In the genomic region with DNA sequence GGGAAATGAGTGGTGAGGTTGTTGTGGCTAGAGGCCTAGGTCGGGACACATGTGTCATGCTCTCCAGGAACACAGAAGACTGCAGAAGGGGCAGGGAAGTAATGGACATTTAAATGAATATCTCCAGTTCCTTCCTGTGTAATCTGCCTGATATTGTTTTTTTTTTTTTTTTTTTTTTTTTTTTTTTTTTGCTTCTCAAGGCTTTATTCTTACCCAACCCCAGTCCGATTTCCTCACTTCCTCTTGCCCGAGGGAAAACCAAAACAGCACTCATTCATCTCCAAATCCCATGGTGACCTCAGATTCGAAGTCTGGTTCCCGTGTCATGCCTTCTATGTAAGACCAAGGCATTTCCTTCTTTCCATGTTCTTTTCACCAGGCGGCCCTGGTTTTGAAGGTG, we compare ENCODE assay signal across 13 mouse cellular contexts. TPM values are rescaled to one million over a fixed set of nuclear protein-coding genes. Genes with fewer than 3 reads are reported as not detected.
DNase-seq lines count a peak whose midpoint lies in the region; ATAC-seq and TF ChIP-seq lines count a peak whose summit lies in the region.
"Had no signal": no experiment of that assay in that cellular context is flagged by ENCODE, and none has a peak within 500 bp of the region (broad histone marks: within the 10 kb centered on the region; RNA-seq: fewer than 3 reads in every experiment).

No protein-coding gene starts in this region.

- TF ChIP-seq RAD21 in MEL (IDR thresholded peaks at IDR 0.05; ENCODE audit: low read depth, low read length) = no peak

- no peak for ATAC-seq in embryonic facial prominence, embryonic 14.5 days (ENCODE audit: low read depth)
- ATAC-seq in megakaryocyte, adult 5-6 weeks (ENCODE audit: poor library complexity, severe bottlenecking) = peak; percentile 38
- no peak for ATAC-seq in megakaryocyte-erythroid progenitor cell, adult 5-6 weeks (replicated peaks; ENCODE audit: low FRiP score, low TSS enrichment, poor library complexity, severe bottlenecking)
- ATAC-seq: midbrain, embryonic 16.5 days had no signal

- WGBS in embryonic facial prominence, embryonic 14.5 days = 55% methylated on average over 6 of the region's 6 CpGs
- 71% methylated on average over 6 of the region's 6 CpGs for WGBS in embryonic facial prominence, embryonic 10.5 days
- 54% methylated on average over 6 of the region's 6 CpGs for WGBS in liver, adult 2 months

- no peaks in the 10 kb centered on the region for H3K9me3 ChIP-seq in embryonic facial prominence, embryonic 14.5 days (ENCODE audit: control insufficient read depth, low read length)
- H3K9me3 ChIP-seq in embryonic facial prominence, embryonic 10.5 days = no peaks in the 10 kb centered on the region
- H3K9me3 ChIP-seq in MEL (replicated peaks; ENCODE audit: insufficient read depth, low read length) = no peaks in the 10 kb centered on the region

- no peaks in the 10 kb centered on the region for H3K36me3 ChIP-seq in embryonic facial prominence, embryonic 14.5 days (ENCODE audit: control insufficient read depth, insufficient read depth, low read length)
- H3K36me3 ChIP-seq in embryonic facial prominence, embryonic 10.5 days (replicated peaks) = no peaks in the 10 kb centered on the region
- H3K36me3 ChIP-seq in liver, adult 2 months (ENCODE audit: control insufficient read depth, insufficient read depth, low read length) = 0 out of 2 replicates have a peak, but pooled peaks cover 2% of the 10 kb centered on the region
- H3K36me3 ChIP-seq in MEL (ENCODE audit: control insufficient read depth in 1 of 2, insufficient read depth in 2 of 2, low read length in 2 of 2) = peaks cover 0 to 20% of the 10 kb centered on the region in 2 experiments; a peak in 2 of 4 replicates

- no peak overlapping the region for H3K27ac ChIP-seq in embryonic facial prominence, embryonic 14.5 days (replicated peaks; ENCODE audit: low read depth, low read length)
- no peak overlapping the region for H3K27ac ChIP-seq in embryonic facial prominence, embryonic 10.5 days (replicated peaks)
- H3K27ac ChIP-seq in liver, adult 2 months (replicated peaks; ENCODE audit: insufficient read depth, low read depth, low read length) = 0 out of 2 replicates have a peak overlapping the region, but pooled peaks have one; percentile 1
- H3K27ac ChIP-seq in MEL (ENCODE audit: control insufficient read depth, low read depth, low read length) = no peak overlapping the region

- peak overlapping the region; percentile 26; the same call in 1 of the 2 replicates for H3K9ac ChIP-seq in embryonic facial prominence, embryonic 14.5 days (ENCODE audit: low read depth, low read length)
- no peak overlapping the region for H3K9ac ChIP-seq in liver, adult 2 months (ENCODE audit: low read depth, low read length)
- H3K9ac ChIP-seq in MEL (ENCODE audit: control insufficient read depth, low read depth, low read length, poor library complexity, severe bottlenecking) = no peak overlapping the region

- no peak overlapping the region for H3K4me2 ChIP-seq in embryonic facial prominence, embryonic 14.5 days (ENCODE audit: low read depth, low read length)

- H3K27me3 ChIP-seq in embryonic facial prominence, embryonic 14.5 days (replicated peaks; ENCODE audit: control insufficient read depth, insufficient read depth, low read length) = no peaks in the 10 kb centered on the region
- H3K27me3 ChIP-seq in embryonic facial prominence, embryonic 10.5 days (replicated peaks; ENCODE audit: low read depth, poor library complexity, severe bottlenecking) = no peaks in the 10 kb centered on the region
- H3K27me3 ChIP-seq in liver, adult 2 months (ENCODE audit: control insufficient read depth, insufficient read depth, low read length) = no peaks in the 10 kb centered on the region
- no peaks in the 10 kb centered on the region for H3K27me3 ChIP-seq in MEL (ENCODE audit: control insufficient read depth in 1 of 2, insufficient read depth in 2 of 2, low read length in 2 of 2)

- TF ChIP-seq CTCF in liver, adult 2 months (IDR thresholded peaks at IDR 0.05; ENCODE audit: low read depth, low read length) = no peak
- TF ChIP-seq CTCF in MEL (IDR thresholded peaks at IDR 0.05 in 2 of 3, conservative IDR thresholded peaks at IDR 0.05 in 1 of 3; ENCODE audit: control insufficient read depth in 1 of 3, insufficient read depth in 1 of 3, low read depth in 2 of 3, low read length in 3 of 3, poor library complexity in 1 of 3, severe bottlenecking in 1 of 3) = no peak

- H3K4me1 ChIP-seq in embryonic facial prominence, embryonic 14.5 days (ENCODE audit: control insufficient read depth, insufficient read depth, low read length) = 0 out of 2 replicates have a peak, but pooled peaks cover 6% of the 10 kb centered on the region
- peaks cover 9% of the 10 kb centered on the region for H3K4me1 ChIP-seq in embryonic facial prominence, embryonic 10.5 days
- peaks cover 3% of the 10 kb centered on the region for H3K4me1 ChIP-seq in liver, adult 2 months (ENCODE audit: control insufficient read depth, insufficient read depth, low read length)
- peaks cover 0 to 24% of the 10 kb centered on the region in 2 experiments; a peak in 3 of 4 replicates for H3K4me1 ChIP-seq in MEL (ENCODE audit: control insufficient read depth in 1 of 2, insufficient read depth in 2 of 2, low read length in 2 of 2)

- TF ChIP-seq POLR2A in liver, adult 2 months (IDR thresholded peaks at IDR 0.05; ENCODE audit: extremely low read depth, insufficient read depth, low read length) = no peak
- TF ChIP-seq POLR2A in MEL (IDR thresholded peaks at IDR 0.05; ENCODE audit: control insufficient read depth in 1 of 2, insufficient read depth in 1 of 2, low read depth in 1 of 2, low read length in 2 of 2, poor library complexity in 1 of 2) = no peak

- TF ChIP-seq EP300 in MEL (IDR thresholded peaks at IDR 0.05; ENCODE audit: low read depth in 1 of 2, low read length in 2 of 2) = no peak

- no peak for DNase-seq in embryonic facial prominence, embryonic 14.5 days (ENCODE audit: low spot score)
- DNase-seq in embryonic facial prominence, embryonic 10.5 days (ENCODE audit: low spot score) = no peak
- DNase-seq in liver, adult 2 months (ENCODE audit: extremely low read depth, low read depth, low spot score) = peak; percentile 47
- DNase-seq in liver (no peak), MEL (ENCODE audit: low read depth, low spot score) (peak; percentile 35)
- DNase-seq in frontal cortex, postnatal 25 days (ENCODE audit: low spot score in 2 of 2) = no peak
- DNase-seq: lung, adult 2 months; thymus, adult 2 months had no signal

- no peaks in the 10 kb centered on the region for H3K79me2 ChIP-seq in liver, adult 2 months (ENCODE audit: control insufficient read depth, insufficient read depth, low read length)
- H3K79me2 ChIP-seq in MEL (ENCODE audit: control insufficient read depth, insufficient read depth, low read length, poor library complexity) = peaks cover 6% of the 10 kb centered on the region; the same call in 1 of the 2 replicates

- no peak overlapping the region for H3K4me3 ChIP-seq in embryonic facial prominence, embryonic 14.5 days (ENCODE audit: low read depth, low read length)
- no peak overlapping the region for H3K4me3 ChIP-seq in embryonic facial prominence, embryonic 10.5 days
- no peak overlapping the region for H3K4me3 ChIP-seq in liver, adult 2 months (ENCODE audit: insufficient read depth, low read depth, low read length)
- no peak overlapping the region for H3K4me3 ChIP-seq in MEL (ENCODE audit: control insufficient read depth in 1 of 2, insufficient read depth in 1 of 2, low read depth in 2 of 2, low read length in 2 of 2)

RNA-seq across cellular contexts. Expression of a gene that starts 0.3 kb away (rescaled TPM):
- 0.20 and 0.29 TPM in 2 replicates for polyA plus RNA-seq in embryonic facial prominence, embryonic 14.5 days (2014; fragmentation: Nextera tagmentation; extraction: Ambion mirVana)
- 0.13 TPM in 1 of 2 replicates, not detected in the other for polyA plus RNA-seq in embryonic facial prominence, embryonic 10.5 days (2016; fragmentation: Nextera tagmentation; extraction: Ambion mirVana)
- not detected in 2 replicates for total RNA-seq in liver, adult 2 months (2014; rRNA removed)
- not detected in 2 replicates for polyA plus RNA-seq in liver, adult 2 months (2012; rRNA removed)
- 0.12 and 0.20 TPM in 2 replicates for total RNA-seq in MEL (2012; rRNA removed)
- polyA plus RNA-seq in MEL (2012; ENCODE audit: insufficient read depth in 1 of 2, insufficient read length in 2 of 2, low read depth in 1 of 2, low replicate concordance in 2 of 2, missing spikeins in 1 of 2) = under 1 TPM in 1 of 2 experiments, not detected in 1; 0.29 TPM
- not detected in 2 replicates for total RNA-seq in megakaryocyte, adult 5-6 weeks (2015)
- 0.12 TPM in 1 of 2 replicates, not detected in the other for total RNA-seq in megakaryocyte, adult 5-6 weeks (2017)
- total RNA-seq in megakaryocyte-erythroid progenitor cell, adult 5-6 weeks (2014; fragmentation: Nextera tagmentation) = not detected in 2 replicates
- total RNA-seq in megakaryocyte-erythroid progenitor cell, adult 5-6 weeks (2017) = not detected in 2 replicates
- total RNA-seq: neutrophil, adult 5-6 weeks had no signal

RNA-seq across cellular contexts. Expression of a gene that starts 4.9 kb away (rescaled TPM):
- 23.6 and 23.8 TPM in 2 replicates for polyA plus RNA-seq in embryonic facial prominence, embryonic 14.5 days (2014; fragmentation: Nextera tagmentation; extraction: Ambion mirVana)
- polyA plus RNA-seq in embryonic facial prominence, embryonic 10.5 days (2016; fragmentation: Nextera tagmentation; extraction: Ambion mirVana) = 42.9 and 43.3 TPM in 2 replicates
- 9.1 and 11.8 TPM in 2 replicates for total RNA-seq in liver, adult 2 months (2014; rRNA removed)
- polyA plus RNA-seq in liver, adult 2 months (2012; rRNA removed) = 12.7 and 20.3 TPM in 2 replicates
- total RNA-seq in MEL (2012; rRNA removed) = 6.8 and 7.9 TPM in 2 replicates
- 10 to 100 TPM in 1 of 2 experiments, not detected in 1; 28.6 TPM for polyA plus RNA-seq in MEL (2012; ENCODE audit: insufficient read depth in 1 of 2, insufficient read length in 2 of 2, low read depth in 1 of 2, low replicate concordance in 2 of 2, missing spikeins in 1 of 2)
- total RNA-seq in megakaryocyte, adult 5-6 weeks (2015) = 17.3 and 17.7 TPM in 2 replicates
- total RNA-seq in megakaryocyte, adult 5-6 weeks (2017) = 14.0 and 14.9 TPM in 2 replicates
- 37.0 and 40.7 TPM in 2 replicates for total RNA-seq in megakaryocyte-erythroid progenitor cell, adult 5-6 weeks (2014; fragmentation: Nextera tagmentation)
- 14.2 and 18.0 TPM in 2 replicates for total RNA-seq in megakaryocyte-erythroid progenitor cell, adult 5-6 weeks (2017)

RNA-seq across cellular contexts. Expression of a gene that starts 24.0 kb away (rescaled TPM):
- 350 and 364 TPM in 2 replicates for polyA plus RNA-seq in embryonic facial prominence, embryonic 14.5 days (2014; fragmentation: Nextera tagmentation; extraction: Ambion mirVana)
- 273 and 305 TPM in 2 replicates for polyA plus RNA-seq in embryonic facial prominence, embryonic 10.5 days (2016; fragmentation: Nextera tagmentation; extraction: Ambion mirVana)
- 89.5 and 107 TPM in 2 replicates for total RNA-seq in liver, adult 2 months (2014; rRNA removed)
- 69.0 and 72.0 TPM in 2 replicates for polyA plus RNA-seq in liver, adult 2 months (2012; rRNA removed)
- total RNA-seq in MEL (2012; rRNA removed) = 92.4 and 98.1 TPM in 2 replicates
- 100 to 1,000 TPM in 1 of 2 experiments, not detected in 1; 107 TPM for polyA plus RNA-seq in MEL (2012; ENCODE audit: insufficient read depth in 1 of 2, insufficient read length in 2 of 2, low read depth in 1 of 2, low replicate concordance in 2 of 2, missing spikeins in 1 of 2)
- total RNA-seq in megakaryocyte, adult 5-6 weeks (2015) = 73.3 and 78.6 TPM in 2 replicates
- total RNA-seq in megakaryocyte, adult 5-6 weeks (2017) = 81.0 and 84.5 TPM in 2 replicates
- total RNA-seq in megakaryocyte-erythroid progenitor cell, adult 5-6 weeks (2014; fragmentation: Nextera tagmentation) = 62.8 and 95.5 TPM in 2 replicates
- 86.0 and 87.5 TPM in 2 replicates for total RNA-seq in megakaryocyte-erythroid progenitor cell, adult 5-6 weeks (2017)

RNA-seq across cellular contexts. Expression of a gene that starts 27.9 kb away (rescaled TPM):
- polyA plus RNA-seq in embryonic facial prominence, embryonic 14.5 days (2014; fragmentation: Nextera tagmentation; extraction: Ambion mirVana) = 13.4 and 13.5 TPM in 2 replicates
- 14.3 and 15.3 TPM in 2 replicates for polyA plus RNA-seq in embryonic facial prominence, embryonic 10.5 days (2016; fragmentation: Nextera tagmentation; extraction: Ambion mirVana)
- total RNA-seq in liver, adult 2 months (2014; rRNA removed) = 17.0 and 17.6 TPM in 2 replicates
- polyA plus RNA-seq in liver, adult 2 months (2012; rRNA removed) = 26.3 and 46.6 TPM in 2 replicates
- 3.4 and 3.6 TPM in 2 replicates for total RNA-seq in MEL (2012; rRNA removed)
- polyA plus RNA-seq in MEL (2012; ENCODE audit: insufficient read depth in 1 of 2, insufficient read length in 2 of 2, low read depth in 1 of 2, low replicate concordance in 2 of 2, missing spikeins in 1 of 2) = 1 to 10 TPM in 1 of 2 experiments, not detected in 1; 6.6 TPM
- total RNA-seq in megakaryocyte, adult 5-6 weeks (2015) = 25.5 and 28.5 TPM in 2 replicates
- 20.2 and 33.6 TPM in 2 replicates for total RNA-seq in megakaryocyte, adult 5-6 weeks (2017)
- 24.3 and 35.7 TPM in 2 replicates for total RNA-seq in megakaryocyte-erythroid progenitor cell, adult 5-6 weeks (2014; fragmentation: Nextera tagmentation)
- total RNA-seq in megakaryocyte-erythroid progenitor cell, adult 5-6 weeks (2017) = 8.1 and 9.0 TPM in 2 replicates

RNA-seq across cellular contexts. Expression of a gene that starts 29.8 kb away (rescaled TPM):
- polyA plus RNA-seq in embryonic facial prominence, embryonic 14.5 days (2014; fragmentation: Nextera tagmentation; extraction: Ambion mirVana) = not detected in 2 replicates
- polyA plus RNA-seq in embryonic facial prominence, embryonic 10.5 days (2016; fragmentation: Nextera tagmentation; extraction: Ambion mirVana) = 0.11 TPM in 1 of 2 replicates, not detected in the other
- 1,199 and 1,422 TPM in 2 replicates for total RNA-seq in liver, adult 2 months (2014; rRNA removed)
- 2,021 and 2,079 TPM in 2 replicates for polyA plus RNA-seq in liver, adult 2 months (2012; rRNA removed)
- not detected in 2 replicates for total RNA-seq in MEL (2012; rRNA removed)
- not detected for polyA plus RNA-seq in MEL (2012; ENCODE audit: insufficient read depth in 1 of 2, insufficient read length in 2 of 2, low read depth in 1 of 2, low replicate concordance in 2 of 2, missing spikeins in 1 of 2)
- 0.21 TPM in 1 of 2 replicates, not detected in the other for total RNA-seq in megakaryocyte, adult 5-6 weeks (2015)
- not detected in 2 replicates for total RNA-seq in megakaryocyte, adult 5-6 weeks (2017)
- not detected in 2 replicates for total RNA-seq in megakaryocyte-erythroid progenitor cell, adult 5-6 weeks (2014; fragmentation: Nextera tagmentation)
- not detected in 2 replicates for total RNA-seq in megakaryocyte-erythroid progenitor cell, adult 5-6 weeks (2017)
- total RNA-seq: hematopoietic stem cell, adult 5-6 weeks had no signal
- polyA plus RNA-seq: midbrain, embryonic 16.5 days had no signal

Comparison
In these comparisons a context has a peak if more than half of its experiments do, and no peak if none do; other contexts are left out.
1. DNase-seq: peak in liver, adult 2 months (single experiment) and MEL (single experiment); none in embryonic facial prominence, embryonic 14.5 days (single experiment), embryonic facial prominence, embryonic 10.5 days (single experiment), liver (single experiment) and frontal cortex, postnatal 25 days (0 of 2).